Mouse (Mus musculus): ENCODE results near the gene Itpr1. TPM values are rescaled to one million over a fixed set of nuclear protein-coding genes. Genes with fewer than 3 reads are reported as not detected.

Gene Itpr1
- polyA plus RNA-seq, 1 experiment from 2014 or later, result 6.5 TPM

GRCm38 (mm10) chr6:108415847-108416246 is 203.0 kb downstream of the Itpr1 start:
- ATAC-seq (replicated peaks; ENCODE audit: insufficient number of reproducible peaks, low FRiP score, low TSS enrichment, low read depth), result no peak
- Histone ChIP-seq H3K9ac (replicated peaks; ENCODE audit: low read length) (no peak overlapping the region), H3K4me3 (ENCODE audit: low read depth, low read length) (no peak overlapping the region), H3K36me3 (replicated peaks; ENCODE audit: control insufficient read depth, insufficient read depth, low read depth, low read length) (no peaks in the 10 kb centered on the region), H3K4me1 (ENCODE audit: control insufficient read depth, insufficient read depth, low read length) (no peaks in the 10 kb centered on the region), H3K27me3 (ENCODE audit: control insufficient read depth, insufficient read depth, low read length) (no peaks in the 10 kb centered on the region), H3K9me3 (replicated peaks; ENCODE audit: control insufficient read depth, low read length) (no peaks in the 10 kb centered on the region), H3K27ac (replicated peaks; ENCODE audit: low read depth, low read length) (no peak overlapping the region), H3K4me2 (ENCODE audit: low read depth, low read length) (no peak overlapping the region)
- DNase-seq (ENCODE audit: low spot score), result no peak
- 95% methylated on average over 4 of the region's 4 CpGs for WGBS

GRCm38 (mm10) chr6:108417508-108417907 is 204.6 kb downstream of the Itpr1 start:
- no peaks in the 10 kb centered on the region for H3K9me3 ChIP-seq (replicated peaks; ENCODE audit: control insufficient read depth, low read length)
- 53% methylated on average over 8 of the region's 8 CpGs for WGBS
- H3K9ac ChIP-seq (replicated peaks; ENCODE audit: low read length), result no peak overlapping the region
- no peak overlapping the region for H3K27ac ChIP-seq (replicated peaks; ENCODE audit: low read depth, low read length)
- no peaks in the 10 kb centered on the region for H3K36me3 ChIP-seq (replicated peaks; ENCODE audit: control insufficient read depth, insufficient read depth, low read depth, low read length)
- 0 out of 2 replicates have a peak, but pooled peaks have one; percentile 72 for ATAC-seq (replicated peaks; ENCODE audit: insufficient number of reproducible peaks, low FRiP score, low TSS enrichment, low read depth)
- H3K4me3 ChIP-seq (ENCODE audit: low read depth, low read length), result no peak overlapping the region
- peak; percentile 67 for DNase-seq (ENCODE audit: low spot score)
- H3K4me1 ChIP-seq (ENCODE audit: control insufficient read depth, insufficient read depth, low read length), result no peaks in the 10 kb centered on the region
- H3K4me2 ChIP-seq (ENCODE audit: low read depth, low read length), result no peak overlapping the region
- H3K27me3 ChIP-seq (ENCODE audit: control insufficient read depth, insufficient read depth, low read length), result no peaks in the 10 kb centered on the region

- no peaks in the 10 kb centered on the region for H3K27me3 ChIP-seq (ENCODE audit: control insufficient read depth, insufficient read depth, low read length)
- WGBS, result 92% methylated on average over 7 of the region's 7 CpGs
- no peaks in the 10 kb centered on the region for H3K4me1 ChIP-seq (ENCODE audit: control insufficient read depth, insufficient read depth, low read length)
- no peak for ATAC-seq (replicated peaks; ENCODE audit: insufficient number of reproducible peaks, low FRiP score, low TSS enrichment, low read depth)
- no peak overlapping the region for H3K4me3 ChIP-seq (ENCODE audit: low read depth, low read length)
- no peak overlapping the region for H3K27ac ChIP-seq (replicated peaks; ENCODE audit: low read depth, low read length)
- no peak overlapping the region for H3K4me2 ChIP-seq (ENCODE audit: low read depth, low read length)
- H3K36me3 ChIP-seq (replicated peaks; ENCODE audit: control insufficient read depth, insufficient read depth, low read depth, low read length), result no peaks in the 10 kb centered on the region
- H3K9me3 ChIP-seq (replicated peaks; ENCODE audit: control insufficient read depth, low read length), result no peaks in the 10 kb centered on the region
- DNase-seq (ENCODE audit: low spot score), result no peak
- H3K9ac ChIP-seq (replicated peaks; ENCODE audit: low read length), result no peak overlapping the region
Measured at GRCm38 (mm10) chr6:108418218-108418617, 205.3 kb downstream of the Itpr1 start.

- ATAC-seq (replicated peaks; ENCODE audit: insufficient number of reproducible peaks, low FRiP score, low TSS enrichment, low read depth) (0 out of 2 replicates have a peak, but pooled peaks have one; percentile 54), DNase-seq (ENCODE audit: low spot score) (peak; percentile 18)
- WGBS, result 61% methylated on average over 9 of the region's 9 CpGs
- no peak overlapping the region for H3K27ac ChIP-seq (replicated peaks; ENCODE audit: low read depth, low read length)
- H3K4me2 ChIP-seq (ENCODE audit: low read depth, low read length), result no peak overlapping the region
- H3K4me3 ChIP-seq (ENCODE audit: low read depth, low read length), result no peak overlapping the region
- no peaks in the 10 kb centered on the region for H3K4me1 ChIP-seq (ENCODE audit: control insufficient read depth, insufficient read depth, low read length)
- no peaks in the 10 kb centered on the region for H3K27me3 ChIP-seq (ENCODE audit: control insufficient read depth, insufficient read depth, low read length)
- H3K9me3 ChIP-seq (replicated peaks; ENCODE audit: control insufficient read depth, low read length), result no peaks in the 10 kb centered on the region
- no peak overlapping the region for H3K9ac ChIP-seq (replicated peaks; ENCODE audit: low read length)
- no peaks in the 10 kb centered on the region for H3K36me3 ChIP-seq (replicated peaks; ENCODE audit: control insufficient read depth, insufficient read depth, low read depth, low read length)
Measured at GRCm38 (mm10) chr6:108424749-108425584, 212.1 kb downstream of the Itpr1 start.

- Histone ChIP-seq H3K27ac (replicated peaks; ENCODE audit: low read depth, low read length) (no peak overlapping the region), H3K9ac (replicated peaks; ENCODE audit: low read length) (no peak overlapping the region), H3K4me3 (ENCODE audit: low read depth, low read length) (no peak overlapping the region), H3K27me3 (ENCODE audit: control insufficient read depth, insufficient read depth, low read length) (no peaks in the 10 kb centered on the region), H3K4me2 (ENCODE audit: low read depth, low read length) (no peak overlapping the region), H3K9me3 (replicated peaks; ENCODE audit: control insufficient read depth, low read length) (no peaks in the 10 kb centered on the region), H3K4me1 (ENCODE audit: control insufficient read depth, insufficient read depth, low read length) (no peaks in the 10 kb centered on the region), H3K36me3 (replicated peaks; ENCODE audit: control insufficient read depth, insufficient read depth, low read depth, low read length) (no peaks in the 10 kb centered on the region)
- DNase-seq (ENCODE audit: low spot score) (peak; percentile 81), ATAC-seq (replicated peaks; ENCODE audit: insufficient number of reproducible peaks, low FRiP score, low TSS enrichment, low read depth) (peak; percentile 61; the same call in 1 of the 2 replicates)
- 18% methylated on average over 10 of the region's 10 CpGs for WGBS
Measured at GRCm38 (mm10) chr6:108426789-108427188, 213.9 kb downstream of the Itpr1 start.

GRCm38 (mm10) chr6:108428383-108428782 is 215.5 kb downstream of the Itpr1 start:
- H3K27ac ChIP-seq (replicated peaks; ENCODE audit: low read depth, low read length), result no peak overlapping the region
- no peak overlapping the region for H3K4me3 ChIP-seq (ENCODE audit: low read depth, low read length)
- no peaks in the 10 kb centered on the region for H3K9me3 ChIP-seq (replicated peaks; ENCODE audit: control insufficient read depth, low read length)
- H3K9ac ChIP-seq (replicated peaks; ENCODE audit: low read length), result no peak overlapping the region
- no peaks in the 10 kb centered on the region for H3K36me3 ChIP-seq (replicated peaks; ENCODE audit: control insufficient read depth, insufficient read depth, low read depth, low read length)
- H3K27me3 ChIP-seq (ENCODE audit: control insufficient read depth, insufficient read depth, low read length), result no peaks in the 10 kb centered on the region
- H3K4me1 ChIP-seq (ENCODE audit: control insufficient read depth, insufficient read depth, low read length), result no peaks in the 10 kb centered on the region
- DNase-seq (ENCODE audit: low spot score), result no peak
- H3K4me2 ChIP-seq (ENCODE audit: low read depth, low read length), result no peak overlapping the region
- no peak for ATAC-seq (replicated peaks; ENCODE audit: insufficient number of reproducible peaks, low FRiP score, low TSS enrichment, low read depth)
- WGBS, result 86% methylated on average over 3 of the region's 3 CpGs

- no peak for DNase-seq (ENCODE audit: low spot score)
- H3K27ac ChIP-seq (replicated peaks; ENCODE audit: low read depth, low read length), result no peak overlapping the region
- H3K27me3 ChIP-seq (ENCODE audit: control insufficient read depth, insufficient read depth, low read length), result no peaks in the 10 kb centered on the region
- H3K4me3 ChIP-seq (ENCODE audit: low read depth, low read length), result no peak overlapping the region
- H3K9me3 ChIP-seq (replicated peaks; ENCODE audit: control insufficient read depth, low read length), result no peaks in the 10 kb centered on the region
- no peak overlapping the region for H3K4me2 ChIP-seq (ENCODE audit: low read depth, low read length)
- H3K4me1 ChIP-seq (ENCODE audit: control insufficient read depth, insufficient read depth, low read length), result no peaks in the 10 kb centered on the region
- WGBS, result 89% methylated on average over 8 of the region's 8 CpGs
- ATAC-seq (replicated peaks; ENCODE audit: insufficient number of reproducible peaks, low FRiP score, low TSS enrichment, low read depth), result no peak
- no peak overlapping the region for H3K9ac ChIP-seq (replicated peaks; ENCODE audit: low read length)
- no peaks in the 10 kb centered on the region for H3K36me3 ChIP-seq (replicated peaks; ENCODE audit: control insufficient read depth, insufficient read depth, low read depth, low read length)
Measured at GRCm38 (mm10) chr6:108429950-108430349, 217.1 kb downstream of the Itpr1 start.

GRCm38 (mm10) chr6:108431193-108431592 is 218.3 kb downstream of the Itpr1 start:
- ATAC-seq (replicated peaks; ENCODE audit: insufficient number of reproducible peaks, low FRiP score, low TSS enrichment, low read depth) (no peak), DNase-seq (ENCODE audit: low spot score) (no peak)
- WGBS, result 87% methylated on average over 8 of the region's 8 CpGs

More at GRCm38 (mm10) chr6:108431193-108431592, 218.3 kb downstream of the Itpr1 start:
- no peaks in the 10 kb centered on the region for H3K27me3 ChIP-seq (ENCODE audit: control insufficient read depth, insufficient read depth, low read length)
- H3K36me3 ChIP-seq (replicated peaks; ENCODE audit: control insufficient read depth, insufficient read depth, low read depth, low read length), result no peaks in the 10 kb centered on the region
- H3K4me1 ChIP-seq (ENCODE audit: control insufficient read depth, insufficient read depth, low read length), result 0 out of 2 replicates have a peak, but pooled peaks cover 2% of the 10 kb centered on the region
- no peak overlapping the region for H3K27ac ChIP-seq (replicated peaks; ENCODE audit: low read depth, low read length)
- H3K4me3 ChIP-seq (ENCODE audit: low read depth, low read length), result no peak overlapping the region
- H3K9ac ChIP-seq (replicated peaks; ENCODE audit: low read length), result no peak overlapping the region
- no peaks in the 10 kb centered on the region for H3K9me3 ChIP-seq (replicated peaks; ENCODE audit: control insufficient read depth, low read length)
- no peak overlapping the region for H3K4me2 ChIP-seq (ENCODE audit: low read depth, low read length)

Measured in embryonic facial prominence, embryonic 11.5 days (tissue).